Mouse (Mus musculus): ENCODE results near the gene Dimt1. TPM values are rescaled to one million over a fixed set of nuclear protein-coding genes. Genes with fewer than 3 reads are reported as not detected.
"Not testable (repeated sequence)": the region's sequence is repeated elsewhere in the genome, so short reads cannot be mapped to it uniquely, and the experiment has no call there.

Dimt1 gene
- total RNA-seq (2021) = 10 to 100 TPM in 1 of 2 experiments, 1 to 10 TPM in 1; 8.2 to 10.8 TPM
- long read RNA-seq, experiment 1, transcript Dimt1-201 (12 exons, 2,051 nt) = major isoform, 7 of 11 reads
- long read RNA-seq, experiment 1, partial matches to known transcripts = 0 of 11 reads
- long read RNA-seq, experiment 1, other reads (novel, unspliced or antisense) = 4 of 11 reads
- long read RNA-seq, experiment 2, transcript Dimt1-201 (12 exons, 2,051 nt) = major isoform, 7 of 8 reads
- long read RNA-seq, experiment 2, partial matches to known transcripts = 0 of 8 reads
- long read RNA-seq, experiment 2, other reads (novel, unspliced or antisense) = 1 of 8 reads

DNA sequence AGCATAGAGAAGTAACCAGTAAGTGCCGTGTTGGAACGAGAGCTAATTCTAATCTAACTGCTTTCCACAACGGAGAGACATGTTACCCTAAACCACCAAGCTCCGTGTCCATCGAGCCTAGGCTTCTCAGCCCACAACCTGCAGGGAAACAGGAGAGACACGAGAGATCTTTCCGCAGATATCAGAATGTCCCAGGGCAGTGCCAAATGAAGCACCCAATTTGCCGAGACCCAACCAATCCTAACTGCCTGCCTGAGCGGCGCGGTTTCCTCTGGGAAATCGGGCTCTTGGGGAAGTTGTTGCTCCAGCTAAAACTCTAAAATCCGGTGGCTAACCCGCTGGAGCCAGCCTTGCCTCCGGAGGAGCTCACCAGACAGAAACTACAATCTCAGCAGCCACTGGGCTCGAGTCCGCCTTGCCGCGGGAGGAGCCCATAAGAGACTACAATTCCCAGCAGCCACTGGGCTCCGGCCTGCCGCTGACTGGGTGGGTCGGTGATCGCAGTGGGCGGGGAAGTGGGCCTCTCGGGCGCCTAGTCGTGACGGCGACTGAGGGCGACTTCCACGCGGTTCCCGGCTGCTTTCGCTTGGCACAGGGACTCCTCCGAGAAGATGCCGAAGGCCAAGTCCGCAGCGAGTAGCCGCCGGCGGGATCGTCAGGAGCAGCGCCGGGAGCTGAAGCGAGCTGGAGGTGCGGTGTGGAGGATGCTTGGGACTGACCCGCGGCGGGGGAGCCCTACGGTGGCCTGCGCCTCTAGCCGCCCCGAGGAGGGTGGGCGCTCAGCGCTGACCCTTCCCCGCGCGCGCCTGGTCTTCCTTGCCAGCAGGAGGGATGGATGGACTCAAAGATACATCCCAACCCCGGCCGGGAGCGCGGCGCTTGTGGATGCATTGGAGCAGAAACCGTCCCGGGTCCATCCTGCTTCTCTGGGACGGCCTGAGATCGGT lies at the start of gene Dimt1:
TSS of gene Dimt1 (plus strand) at position 534 of the 947 bp plus-strand sequence.
- peak; percentile 92 for DNase-seq

GRCm38 (mm10) chr13:106904637-106905036 lies 42.3 kb upstream of the Dimt1 start:
- no peak for DNase-seq

GRCm38 (mm10) chr13:106905154-106905553 lies 41.8 kb upstream of the Dimt1 start:
- not testable (repeated sequence) for DNase-seq

DNA sequence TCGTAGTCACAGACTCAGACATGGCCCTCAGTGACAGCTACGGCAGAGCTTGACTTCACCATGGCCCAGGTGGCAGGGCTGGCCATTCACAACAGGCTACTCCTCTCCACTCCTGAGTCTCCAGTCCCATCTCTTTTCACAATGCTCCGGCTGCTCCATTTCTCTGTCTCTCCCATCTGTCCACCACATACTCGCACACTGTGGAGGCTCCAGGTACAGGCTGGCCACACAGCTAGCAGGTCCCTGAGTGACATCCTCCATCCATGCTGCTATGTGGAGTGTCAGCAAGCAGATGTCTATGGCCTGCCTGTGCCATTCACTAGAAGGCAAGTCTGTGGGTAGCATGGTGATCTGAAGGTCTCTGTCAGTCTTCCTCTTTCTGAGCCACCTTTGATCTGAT lies 39.7 kb upstream of the Dimt1 start:
- DNase-seq = no peak

- no peak for DNase-seq
Observed at GRCm38 (mm10) chr13:106910096-106910495, 36.8 kb upstream of the Dimt1 start.

- no peak for DNase-seq
Observed at GRCm38 (mm10) chr13:106913125-106913736, 33.7 kb upstream of the Dimt1 start.

DNA sequence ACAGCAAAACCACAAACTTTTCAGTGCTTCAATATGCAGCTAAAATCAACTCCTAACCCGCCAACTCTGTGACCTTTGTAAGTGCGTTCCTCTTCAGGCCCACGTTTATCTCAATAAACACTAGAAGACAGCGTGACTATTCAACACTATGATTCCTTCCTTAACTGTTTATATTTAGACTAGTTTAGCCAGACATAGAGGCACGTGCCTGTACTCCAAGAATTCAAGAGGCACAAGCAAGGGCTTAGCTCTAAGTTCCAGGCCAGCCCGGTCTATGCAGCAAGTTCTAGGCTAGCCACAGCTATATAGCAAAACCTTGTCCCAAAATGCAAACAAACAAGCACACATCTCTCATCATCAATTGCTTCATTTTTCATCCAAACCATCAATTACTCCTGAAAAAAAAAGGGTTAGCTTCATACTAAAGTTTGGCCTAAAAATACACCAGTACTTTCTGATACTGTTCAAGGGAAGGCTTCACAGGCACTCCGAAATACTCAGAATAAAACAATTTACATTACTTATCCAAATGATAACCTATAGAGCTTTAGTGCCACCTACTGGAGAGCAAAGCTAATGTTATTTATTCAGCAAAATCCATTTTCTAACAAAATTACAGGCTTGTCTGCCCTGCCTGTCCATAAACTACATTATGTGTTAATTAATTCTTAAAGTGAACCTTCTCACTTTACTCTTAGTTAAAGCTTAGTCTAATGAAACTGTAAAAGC lies 28.4 kb upstream of the Dimt1 start:
- no peak for DNase-seq

DNA sequence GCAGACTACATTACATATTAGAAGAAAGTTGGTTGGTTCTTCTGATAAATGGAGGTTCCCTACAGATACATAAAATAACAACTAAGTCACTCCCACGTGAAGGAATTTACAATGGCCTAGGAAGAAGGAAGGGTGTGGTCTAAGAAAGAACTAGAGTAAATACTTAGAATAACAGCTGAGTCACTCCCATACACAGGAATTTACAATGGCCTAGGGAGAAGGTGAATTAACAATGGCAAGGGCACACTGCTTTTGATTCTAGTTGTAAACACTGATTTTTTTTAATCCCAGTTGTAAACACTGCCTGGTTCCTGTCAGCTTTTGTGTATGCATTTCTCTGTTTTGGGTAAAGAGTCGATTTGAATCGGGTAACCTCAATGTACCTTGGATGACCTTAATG lies 21.0 kb upstream of the Dimt1 start:
- DNase-seq = not testable (repeated sequence)

GRCm38 (mm10) chr13:106928296-106928695 lies 18.6 kb upstream of the Dimt1 start:
- DNase-seq = no peak

DNA sequence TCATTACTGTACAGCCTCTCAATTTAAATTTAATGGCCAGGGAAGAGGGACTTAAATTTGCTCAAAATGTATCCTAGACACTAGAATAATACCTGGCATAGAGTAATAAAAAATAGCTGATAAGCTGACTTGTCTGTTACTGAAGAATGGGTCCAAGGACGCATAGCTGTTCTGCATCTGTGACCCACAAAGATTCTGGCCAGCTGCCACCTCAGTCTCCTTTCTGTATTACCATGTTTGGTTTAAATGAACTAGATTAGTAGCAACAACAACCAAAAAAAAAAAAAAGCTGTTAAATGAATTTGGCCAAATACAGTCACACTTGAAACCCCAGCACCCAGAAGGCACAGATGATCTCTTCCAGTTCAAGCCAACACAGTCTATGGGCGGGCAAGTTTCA lies 17.7 kb upstream of the Dimt1 start:
- DNase-seq = peak; percentile 18

GRCm38 (mm10) chr13:106935871-106936255 lies 11.1 kb upstream of the Dimt1 start:
- DNase-seq = no peak

- DNase-seq = peak; percentile 90
Observed at GRCm38 (mm10) chr13:106936256-106937137, 10.4 kb upstream of the Dimt1 start, which contains the start of gene Ipo11. Gene Ipo11, minus strand, starts transcription at chr13:106936958.

DNA sequence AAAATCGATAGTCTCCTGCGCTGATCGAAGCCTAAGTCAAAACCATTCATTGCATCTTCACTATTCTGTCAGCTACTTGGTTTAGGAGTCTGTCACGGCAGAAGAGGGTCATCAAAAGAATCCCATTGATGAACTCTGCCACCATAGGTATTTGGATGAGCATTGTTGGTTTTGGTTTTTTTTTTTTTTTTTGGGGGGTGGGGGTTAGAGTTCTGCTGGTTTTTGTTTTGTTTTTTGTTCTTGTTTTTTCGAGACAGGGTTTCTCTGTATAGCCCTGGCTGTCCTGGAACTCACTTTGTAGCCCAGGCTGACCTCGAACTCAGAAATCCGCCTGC lies 9.8 kb upstream of the Dimt1 start:
- DNase-seq = no peak

- no peak for DNase-seq
Observed at GRCm38 (mm10) chr13:106941211-106941976, 5.5 kb upstream of the Dimt1 start.

- no peak for DNase-seq
Observed at GRCm38 (mm10) chr13:106942721-106943120, 4.2 kb upstream of the Dimt1 start.

GRCm38 (mm10) chr13:106945518-106945917 lies 1.4 kb upstream of the Dimt1 start:
- no peak for DNase-seq

- no peak for DNase-seq
Observed at GRCm38 (mm10) chr13:106947583-106947982, 656 bp downstream of the Dimt1 start.

DNA sequence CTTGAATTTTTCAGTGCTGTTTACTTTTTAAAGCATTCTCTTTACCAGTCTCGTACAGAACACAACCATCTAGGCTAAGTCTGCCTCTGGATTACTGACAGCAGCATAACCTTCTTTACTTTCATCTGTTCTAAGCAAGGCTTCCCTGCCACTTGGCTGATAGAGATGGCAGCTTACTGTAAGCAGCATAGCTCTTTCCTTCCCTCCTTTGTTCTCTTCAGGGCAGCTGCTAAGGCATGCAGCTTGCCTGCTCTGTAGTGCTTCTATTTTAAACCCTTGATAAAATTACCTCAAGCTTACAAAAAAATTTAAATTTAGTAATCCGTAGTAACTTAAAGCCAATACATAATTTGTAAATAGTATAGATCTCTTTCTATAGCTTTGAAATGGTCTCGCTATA lies 8.0 kb downstream of the Dimt1 start:
- DNase-seq = no peak

DNA sequence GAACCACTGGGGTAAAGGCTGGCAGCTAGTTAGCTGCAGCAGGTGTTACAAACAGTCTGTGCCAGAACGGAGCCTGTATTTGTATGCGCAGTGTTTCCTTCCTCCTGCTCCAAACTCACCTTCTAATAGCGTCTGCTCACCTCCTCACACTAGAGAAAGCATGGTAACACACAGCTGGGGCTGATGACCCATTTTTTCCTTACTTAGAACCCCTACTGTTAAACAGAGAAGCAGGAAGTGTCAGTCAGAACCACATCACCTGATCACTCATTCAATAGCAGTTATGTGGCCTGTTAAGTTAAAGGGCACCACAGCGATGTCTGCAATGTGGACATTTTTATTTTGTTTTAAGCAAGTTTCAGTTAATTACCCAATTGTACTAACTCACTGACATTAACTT lies 10.6 kb downstream of the Dimt1 start:
- no peak for DNase-seq

DNA sequence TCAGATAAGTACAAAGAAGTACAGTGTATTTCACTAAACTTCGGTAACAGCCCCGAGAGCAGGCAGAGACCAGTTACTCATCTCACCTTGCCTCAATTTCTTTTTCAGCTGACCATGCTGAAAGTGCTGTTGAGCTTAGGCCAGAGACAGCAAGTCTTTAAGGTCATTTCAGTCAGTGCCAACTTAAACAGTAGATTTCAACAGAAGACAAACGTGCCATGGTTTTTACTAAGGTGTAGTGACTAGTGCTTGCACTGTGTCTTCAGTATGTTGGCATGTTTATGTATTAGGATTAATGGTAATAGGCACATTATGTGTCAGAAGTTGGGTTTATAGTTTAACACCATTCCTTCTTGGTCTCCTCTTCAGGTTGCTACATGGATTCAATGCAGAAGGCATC lies 11.4 kb downstream of the Dimt1 start:
- no peak for DNase-seq
